Comparison of ENCODE assay signal across 23 mouse cellular contexts in the genomic region with DNA sequence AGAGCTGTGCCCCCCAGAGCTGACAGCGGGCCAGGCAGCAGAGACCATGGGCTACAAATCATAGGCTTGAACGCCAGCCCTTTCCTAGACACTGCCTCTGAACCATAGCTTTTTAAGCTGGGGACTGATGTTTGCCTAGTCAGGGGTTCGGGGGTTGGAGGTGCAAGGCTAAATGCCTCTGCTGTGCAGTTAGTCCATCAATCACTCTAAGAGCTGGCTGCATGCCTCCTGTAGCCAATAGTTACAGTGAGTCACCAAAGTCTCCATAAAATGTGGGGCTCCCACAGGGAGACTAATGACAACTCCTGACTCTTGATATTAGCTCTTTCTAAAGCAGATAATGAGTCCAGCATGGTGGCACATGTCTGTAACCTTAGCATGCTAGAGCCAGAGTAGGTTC. TPM values are rescaled to one million over a fixed set of nuclear protein-coding genes. Genes with fewer than 3 reads are reported as not detected.
DNase-seq lines count a peak whose midpoint lies in the region; ATAC-seq and TF ChIP-seq lines count a peak whose summit lies in the region.
"Had no signal": no experiment of that assay in that cellular context is flagged by ENCODE, and none has a peak within 500 bp of the region (broad histone marks: within the 10 kb centered on the region; RNA-seq: fewer than 3 reads in every experiment).

No protein-coding gene starts in this region.

- ATAC-seq in neural tube, embryonic 11.5 days (ENCODE audit: insufficient read depth, low FRiP score, low TSS enrichment): no peak

- WGBS in neural tube, embryonic 11.5 days: 36% methylated on average over 3 of the region's 3 CpGs

- H3K4me1 ChIP-seq in neural tube, embryonic 11.5 days (ENCODE audit: control insufficient read depth, insufficient read depth, low read length): no peaks in the 10 kb centered on the region
- H3K4me1 ChIP-seq: forebrain, embryonic 12.5 days; limb, embryonic 10.5 days; lung, embryonic 15.5 days; midbrain, embryonic 12.5 days had no signal

- TF ChIP-seq CTCF in layer of hippocampus, adult 2 months (conservative IDR thresholded peaks at IDR 0.05): no peak

- no peaks in the 10 kb centered on the region for H3K36me3 ChIP-seq in neural tube, embryonic 11.5 days (ENCODE audit: control insufficient read depth, insufficient read depth, low read length)
- H3K36me3 ChIP-seq: embryonic facial prominence, embryonic 15.5 days; forebrain, embryonic 12.5 days; hindbrain, embryonic 15.5 days; limb, embryonic 10.5 days; lung, embryonic 15.5 days; midbrain, embryonic 12.5 days had no signal

- no peak overlapping the region for H3K9ac ChIP-seq in neural tube, embryonic 11.5 days (ENCODE audit: low read length)
- H3K9ac ChIP-seq: embryonic facial prominence, embryonic 15.5 days; forebrain, embryonic 12.5 days; hindbrain, embryonic 15.5 days; lung, embryonic 15.5 days; midbrain, embryonic 12.5 days had no signal

- H3K4me3 ChIP-seq in neural tube, embryonic 11.5 days (ENCODE audit: low read depth, low read length): no peak overlapping the region
- no peak overlapping the region for H3K4me3 ChIP-seq in layer of hippocampus, adult 2 months
- H3K4me3 ChIP-seq: embryonic facial prominence, embryonic 15.5 days; forebrain, embryonic 12.5 days; hindbrain, embryonic 15.5 days; limb, embryonic 10.5 days; lung, embryonic 15.5 days; midbrain, embryonic 12.5 days had no signal

- no peak overlapping the region for H3K4me2 ChIP-seq in neural tube, embryonic 11.5 days (ENCODE audit: low read depth)
- H3K4me2 ChIP-seq: embryonic facial prominence, embryonic 15.5 days; forebrain, embryonic 12.5 days; heart, embryonic 11.5 days; liver, embryonic 11.5 days; lung, embryonic 15.5 days; midbrain, embryonic 12.5 days had no signal

- H3K27me3 ChIP-seq in neural tube, embryonic 11.5 days (ENCODE audit: control insufficient read depth, insufficient read depth, low read length): no peaks in the 10 kb centered on the region
- H3K27me3 ChIP-seq: embryonic facial prominence, embryonic 15.5 days; forebrain, embryonic 12.5 days; hindbrain, embryonic 15.5 days; lung, embryonic 15.5 days; midbrain, embryonic 12.5 days had no signal

- H3K9me3 ChIP-seq in neural tube, embryonic 11.5 days (ENCODE audit: control insufficient read depth, low read length): no peaks in the 10 kb centered on the region
- H3K9me3 ChIP-seq: embryonic facial prominence, embryonic 15.5 days; forebrain, embryonic 12.5 days; hindbrain, embryonic 15.5 days; limb, embryonic 10.5 days; lung, embryonic 15.5 days; midbrain, embryonic 12.5 days had no signal

- no peak overlapping the region for H3K27ac ChIP-seq in neural tube, embryonic 11.5 days (ENCODE audit: low read depth, low read length)
- no peak overlapping the region for H3K27ac ChIP-seq in layer of hippocampus, adult 2 months
- H3K27ac ChIP-seq: embryonic facial prominence, embryonic 15.5 days; forebrain, embryonic 12.5 days; hindbrain, embryonic 15.5 days; limb, embryonic 10.5 days; lung, embryonic 15.5 days; macrophage; midbrain, embryonic 12.5 days had no signal

- DNase-seq in neural tube, embryonic 11.5 days (ENCODE audit: low spot score): peak; percentile 13
- DNase-seq in neural tube, embryonic 10.5 days (ENCODE audit: extremely low spot score, low spot score): no peak
- DNase-seq in adrenal gland, adult 2 months: peak; percentile 85
- DNase-seq in embryo, embryonic 11 days: peak; percentile 11
- DNase-seq in layer of hippocampus, adult 2 months (ENCODE audit: low spot score in 2 of 2): no peak
- no peak for DNase-seq in frontal cortex, postnatal 14 days (ENCODE audit: low spot score in 2 of 2)
- no peak for DNase-seq in urinary bladder, adult 2 months (ENCODE audit: low spot score)
- DNase-seq: cerebellum, adult 18-20 months; kidney, adult 2 months; retina, postnatal 1 day; right cerebral cortex, postnatal 4 days; thymus, postnatal 36 days had no signal

RNA-seq across cellular contexts. Expression of gene Zfp983, which starts 1.6 kb away (rescaled TPM):
- polyA plus RNA-seq in neural tube, embryonic 11.5 days (2014; fragmentation: Nextera tagmentation; extraction: Ambion mirVana): 7.2 and 10.5 TPM in 2 replicates
- 1 to 10 TPM; 4.3 to 7.5 TPM for total RNA-seq in adrenal gland, adult 2 months (2021)
- 0.28 and 0.48 TPM in 2 replicates for polyA plus RNA-seq in adrenal gland, adult 2 months (2012; rRNA removed)
- total RNA-seq in layer of hippocampus, adult 2 months (2021): 10 to 100 TPM; 11.1 to 11.3 TPM
- 3.2 and 5.2 TPM in 2 replicates for polyA plus RNA-seq in urinary bladder, adult 2 months (2012; rRNA removed)

RNA-seq across cellular contexts. Expression of gene Gm10226, which starts 42.9 kb away (rescaled TPM):
- 16.5 and 19.5 TPM in 2 replicates for polyA plus RNA-seq in neural tube, embryonic 11.5 days (2014; fragmentation: Nextera tagmentation; extraction: Ambion mirVana)
- 1 to 10 TPM; 3.9 to 7.2 TPM for total RNA-seq in adrenal gland, adult 2 months (2021)
- not detected in 2 replicates for polyA plus RNA-seq in adrenal gland, adult 2 months (2012; rRNA removed)
- 1 to 10 TPM; 3.5 to 5.6 TPM for total RNA-seq in layer of hippocampus, adult 2 months (2021)
- 3.2 and 3.5 TPM in 2 replicates for polyA plus RNA-seq in urinary bladder, adult 2 months (2012; rRNA removed)
- total RNA-seq: ES-E14 had no signal
- polyA plus RNA-seq: kidney, adult 2 months; testis, adult 2 months had no signal

RNA-seq across cellular contexts. Expression of gene Zfp760, which starts 58.8 kb away (rescaled TPM):
- polyA plus RNA-seq in neural tube, embryonic 11.5 days (2014; fragmentation: Nextera tagmentation; extraction: Ambion mirVana): 21.0 and 22.5 TPM in 2 replicates
- 1 to 10 TPM; 4.5 to 5.9 TPM for total RNA-seq in adrenal gland, adult 2 months (2021)
- polyA plus RNA-seq in adrenal gland, adult 2 months (2012; rRNA removed): 0.09 and 0.12 TPM in 2 replicates
- 1 to 10 TPM; 8.2 to 8.6 TPM for total RNA-seq in layer of hippocampus, adult 2 months (2021)
- 6.8 and 8.3 TPM in 2 replicates for polyA plus RNA-seq in urinary bladder, adult 2 months (2012; rRNA removed)

Comparison
In these comparisons a context has a peak if more than half of its experiments do, and no peak if none do; other contexts are left out.
1. DNase-seq: peak in neural tube, embryonic 11.5 days (single experiment), adrenal gland, adult 2 months (single experiment) and embryo, embryonic 11 days (single experiment); none in neural tube, embryonic 10.5 days (single experiment), layer of hippocampus, adult 2 months (0 of 2), frontal cortex, postnatal 14 days (0 of 2) and urinary bladder, adult 2 months (single experiment).